Mouse (Mus musculus) megakaryocyte, embryonic 14.5 days (primary cell): ENCODE measurements around the gene Fam160b1.

Source experiments
- FLI1 ChIP-seq: IDR thresholded peaks from 2 replicates; pipeline ENCODE4 v1.6.1; 2012; ENCODE audit warnings: low read length, inconsistent platforms, mixed read lengths
- GATA1 ChIP-seq: IDR thresholded peaks from 3 replicates; pipeline ENCODE4 v1.6.1; 2012; ENCODE audit warnings: mixed read lengths, low read length, inconsistent platforms, borderline replicate concordance

DNA sequence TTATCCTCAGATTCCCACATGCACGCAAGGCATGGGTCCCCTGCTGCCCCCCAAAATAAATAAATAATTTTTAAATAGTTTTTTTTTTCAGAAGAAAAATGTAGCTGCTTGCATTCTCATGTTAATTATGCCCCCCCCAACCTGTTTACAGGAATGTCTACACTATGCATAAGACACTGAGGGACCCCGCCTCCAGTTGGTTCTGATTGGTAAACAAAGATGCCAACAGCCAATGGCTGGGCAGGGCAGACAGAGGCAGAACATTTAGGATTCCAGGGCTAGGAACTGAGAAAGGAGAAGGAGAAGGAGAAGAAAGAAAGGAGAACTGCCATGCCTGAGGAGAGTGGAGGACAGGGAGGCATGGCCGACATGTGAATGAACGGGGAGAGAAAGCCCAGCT lies 27.1 kb upstream of the Fam160b1 start:
- no peak for TF ChIP-seq GATA1
- no peak for TF ChIP-seq FLI1
